Mouse (Mus musculus): ENCODE data around the gene Sgip1.

The Sgip1 gene

GRCm38 (mm10) chr4:102840062-102840798, 99.1 kb downstream of the Sgip1 start:
- in situ Hi-C loops (cut with MboI, MseI): no loop called here

GRCm38 (mm10) chr4:102840956-102841729, 100.0 kb downstream of the Sgip1 start:
- in situ Hi-C loops (cut with MboI, MseI): no loop called here

GRCm38 (mm10) chr4:102850498-102850897, 109.4 kb downstream of the Sgip1 start:
- in situ Hi-C loops (cut with MboI, MseI): no loop called here

GRCm38 (mm10) chr4:102851161-102851560, 110.1 kb downstream of the Sgip1 start:
- in situ Hi-C loops (cut with MboI, MseI): no loop called here

GRCm38 (mm10) chr4:102852290-102852689, 111.2 kb downstream of the Sgip1 start:
- in situ Hi-C loops (cut with MboI, MseI): no loop called here

GRCm38 (mm10) chr4:102852808-102853207, 111.7 kb downstream of the Sgip1 start:
- in situ Hi-C loops (cut with MboI, MseI): no loop called here

- in situ Hi-C loops (cut with MboI, MseI): no loop called here
These were observed 112.4 kb downstream of the Sgip1 start for GRCm38 (mm10) chr4:102853330-102854022.

- in situ Hi-C loops (cut with MboI, MseI): no loop called here
These were observed 114.1 kb downstream of the Sgip1 start for GRCm38 (mm10) chr4:102854928-102855892.

- in situ Hi-C loops (cut with MboI, MseI): no loop called here
These were observed 115.0 kb downstream of the Sgip1 start for GRCm38 (mm10) chr4:102856086-102856485.

GRCm38 (mm10) chr4:102859259-102860194, 118.4 kb downstream of the Sgip1 start:
- in situ Hi-C loops (cut with MboI, MseI): no loop called here

- in situ Hi-C loops (cut with MboI, MseI): no loop called here
These were observed 121.9 kb downstream of the Sgip1 start for GRCm38 (mm10) chr4:102862751-102863710.

GRCm38 (mm10) chr4:102866531-102866930, 125.4 kb downstream of the Sgip1 start:
- in situ Hi-C loops (cut with MboI, MseI): no loop called here

- in situ Hi-C loops (cut with MboI, MseI): no loop called here
These were observed 130.2 kb downstream of the Sgip1 start for GRCm38 (mm10) chr4:102871274-102871673.

GRCm38 (mm10) chr4:102883142-102883541, 142.0 kb downstream of the Sgip1 start:
- in situ Hi-C loops (cut with MboI, MseI): no loop called here

- in situ Hi-C loops (cut with MboI, MseI): no loop called here
These were observed 143.1 kb downstream of the Sgip1 start for GRCm38 (mm10) chr4:102884228-102884627.

- in situ Hi-C loops (cut with MboI, MseI): no loop called here
These were observed 145.4 kb downstream of the Sgip1 start for GRCm38 (mm10) chr4:102886459-102886858.

- in situ Hi-C loops (cut with MboI, MseI): no loop called here
These were observed 145.8 kb downstream of the Sgip1 start for GRCm38 (mm10) chr4:102886902-102887301.

GRCm38 (mm10) chr4:102887770-102888689, 146.9 kb downstream of the Sgip1 start:
- in situ Hi-C loops (cut with MboI, MseI): no loop called here

All from T-helper 17 cell (primary cell).